Mouse (Mus musculus) right cerebral cortex, postnatal 10 days (tissue): ENCODE measurements at regions not wholly inside any gene's neighbourhood (a gene's known extent, or its start where the extent isn't known, plus 50 kb on each side); places are given as distances from the start of the nearest gene placed in this dataset.

Experiments
- DNase-seq, 2 experiments: peaks; one replicate each; pipeline ENCODE4 v3.0.0; 2021; ENCODE audit warnings: low spot score in 2 of 2

DNA sequence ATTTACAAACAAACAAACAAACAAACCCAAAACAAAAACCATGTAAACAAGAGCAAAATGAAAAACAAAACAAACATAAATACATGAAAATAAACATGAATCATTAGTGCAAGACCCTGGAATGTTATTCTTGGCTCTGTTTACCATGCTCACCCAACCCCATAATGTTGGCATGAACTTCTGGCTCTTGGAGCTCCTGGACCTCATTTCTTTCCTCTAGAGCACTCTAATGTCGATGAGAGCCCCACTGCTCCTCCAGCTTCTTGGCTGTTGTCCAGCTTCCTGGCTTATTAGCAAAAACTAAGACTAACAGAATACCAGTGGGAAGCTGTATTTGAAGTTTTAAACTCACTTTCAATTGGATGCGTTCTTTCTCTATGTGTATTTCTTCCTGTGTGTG is 81.3 kb upstream of the Gm21830 start:
- peak; percentile 49 to 58 for DNase-seq

DNA sequence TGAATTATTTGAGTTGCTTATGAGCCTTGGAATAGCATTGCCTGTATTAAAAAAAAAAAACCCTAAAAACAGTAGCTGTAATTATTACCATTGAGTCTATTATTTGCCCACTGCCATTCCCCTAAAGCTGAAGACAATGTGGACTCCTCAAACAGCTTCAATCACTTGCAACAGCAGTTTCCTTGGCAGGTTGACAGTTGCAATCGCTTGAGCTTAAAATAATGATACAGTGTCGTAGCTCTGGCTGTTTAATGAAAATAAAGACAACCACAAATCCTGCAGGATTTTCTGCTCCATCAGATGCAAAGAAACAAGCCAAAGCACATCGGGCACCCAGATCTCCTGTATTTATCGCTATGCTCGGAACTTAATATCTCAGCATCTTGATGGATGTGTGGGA is 68.8 kb upstream of the Gm21830 start:
- DNase-seq, result peak; percentile 18 to 22
